Mouse (Mus musculus): ENCODE measurements around the gene Gm10491. TPM values are rescaled to one million over a fixed set of nuclear protein-coding genes. Genes with fewer than 3 reads are reported as not detected.

Gm10491 gene
- polyA plus RNA-seq (2012; rRNA removed): not detected in 2 replicates

- Histone ChIP-seq H3K36me3 (ENCODE audit: control insufficient read depth, insufficient read depth, low read length) (no peaks in the 10 kb centered on the region), H3K27ac (ENCODE audit: control insufficient read depth, insufficient read depth, low read length) (no peak within 1 kb of the TSS), H3K4me3 (ENCODE audit: control insufficient read depth, insufficient read depth, low read length) (no peak within 1 kb of the TSS), H3K4me1 (replicated peaks; ENCODE audit: control insufficient read depth, insufficient read depth, low read length) (no peaks in the 10 kb centered on the region), H3K27me3 (ENCODE audit: control insufficient read depth, insufficient read depth, low read length) (no peaks in the 10 kb centered on the region)
- no peak for DNase-seq
- TF ChIP-seq CTCF (IDR thresholded peaks at IDR 0.05; ENCODE audit: borderline replicate concordance, control insufficient read depth, extremely low read depth, insufficient read depth, low read length, poor library complexity) (no peak), POLR2A (IDR thresholded peaks at IDR 0.05; ENCODE audit: control insufficient read depth, extremely low read depth, insufficient read depth, low read length, poor library complexity) (no peak)
- WGBS: 100% methylated on average over 5 of the region's 5 CpGs
Measured at GRCm38 (mm10) chrX:7907735-7908134, at the start of gene Gm10491. Gene Gm10491, minus strand, starts transcription at chrX:7907835.

GRCm38 (mm10) chrX:7950091-7950490, 42.5 kb upstream of the Gm10491 start:
- no peak for TF ChIP-seq CTCF (IDR thresholded peaks at IDR 0.05; ENCODE audit: borderline replicate concordance, control insufficient read depth, extremely low read depth, insufficient read depth, low read length, poor library complexity)
- Histone ChIP-seq H3K27ac (ENCODE audit: control insufficient read depth, insufficient read depth, low read length) (no peak overlapping the region), H3K36me3 (ENCODE audit: control insufficient read depth, insufficient read depth, low read length) (no peaks in the 10 kb centered on the region), H3K4me3 (ENCODE audit: control insufficient read depth, insufficient read depth, low read length) (no peak overlapping the region), H3K27me3 (ENCODE audit: control insufficient read depth, insufficient read depth, low read length) (no peaks in the 10 kb centered on the region), H3K4me1 (replicated peaks; ENCODE audit: control insufficient read depth, insufficient read depth, low read length) (peaks cover 12% of the 10 kb centered on the region)
- WGBS: 96% methylated on average over 7 of the region's 7 CpGs
- DNase-seq: no peak

GRCm38 (mm10) chrX:7947900-7948492, 40.4 kb upstream of the Gm10491 start:
- H3K4me1 ChIP-seq (replicated peaks; ENCODE audit: control insufficient read depth, insufficient read depth, low read length): peaks cover 12% of the 10 kb centered on the region
- 4% methylated on average over 38 of the region's 38 CpGs for WGBS
- TF ChIP-seq POLR2A (IDR thresholded peaks at IDR 0.05; ENCODE audit: control insufficient read depth, extremely low read depth, insufficient read depth, low read length, poor library complexity) (no peak), CTCF (IDR thresholded peaks at IDR 0.05; ENCODE audit: borderline replicate concordance, control insufficient read depth, extremely low read depth, insufficient read depth, low read length, poor library complexity) (no peak)
- H3K27me3 ChIP-seq (ENCODE audit: control insufficient read depth, insufficient read depth, low read length): no peaks in the 10 kb centered on the region
- no peak overlapping the region for H3K27ac ChIP-seq (ENCODE audit: control insufficient read depth, insufficient read depth, low read length)
- H3K4me3 ChIP-seq (ENCODE audit: control insufficient read depth, insufficient read depth, low read length): peak overlapping the region; percentile 80
- no peaks in the 10 kb centered on the region for H3K36me3 ChIP-seq (ENCODE audit: control insufficient read depth, insufficient read depth, low read length)
- peak; percentile 72 for DNase-seq

GRCm38 (mm10) chrX:7947108-7947899, 39.7 kb upstream of the Gm10491 start, which contains the start of gene Hdac6:
Gene Hdac6, minus strand, starts transcription at chrX:7947889.
- DNase-seq: peak; percentile 3
- Histone ChIP-seq H3K4me3 (ENCODE audit: control insufficient read depth, insufficient read depth, low read length) (peak within 1 kb of the TSS; percentile 80), H3K36me3 (ENCODE audit: control insufficient read depth, insufficient read depth, low read length) (no peaks in the 10 kb centered on the region), H3K27ac (ENCODE audit: control insufficient read depth, insufficient read depth, low read length) (no peak within 1 kb of the TSS), H3K27me3 (ENCODE audit: control insufficient read depth, insufficient read depth, low read length) (no peaks in the 10 kb centered on the region), H3K4me1 (replicated peaks; ENCODE audit: control insufficient read depth, insufficient read depth, low read length) (peaks cover 12% of the 10 kb centered on the region)
- TF ChIP-seq CTCF (IDR thresholded peaks at IDR 0.05; ENCODE audit: borderline replicate concordance, control insufficient read depth, extremely low read depth, insufficient read depth, low read length, poor library complexity) (no peak), POLR2A (IDR thresholded peaks at IDR 0.05; ENCODE audit: control insufficient read depth, extremely low read depth, insufficient read depth, low read length, poor library complexity) (no peak)
- WGBS: 3% methylated on average over 32 of the region's 37 CpGs

- Histone ChIP-seq H3K27me3 (ENCODE audit: control insufficient read depth, insufficient read depth, low read length) (no peaks in the 10 kb centered on the region), H3K36me3 (ENCODE audit: control insufficient read depth, insufficient read depth, low read length) (no peaks in the 10 kb centered on the region), H3K27ac (ENCODE audit: control insufficient read depth, insufficient read depth, low read length) (no peak overlapping the region), H3K4me1 (replicated peaks; ENCODE audit: control insufficient read depth, insufficient read depth, low read length) (peaks cover 12% of the 10 kb centered on the region), H3K4me3 (ENCODE audit: control insufficient read depth, insufficient read depth, low read length) (no peak overlapping the region)
- DNase-seq: no peak
- 95% methylated on average over 8 of the region's 8 CpGs for WGBS
- TF ChIP-seq CTCF (IDR thresholded peaks at IDR 0.05; ENCODE audit: borderline replicate concordance, control insufficient read depth, extremely low read depth, insufficient read depth, low read length, poor library complexity) (no peak), POLR2A (IDR thresholded peaks at IDR 0.05; ENCODE audit: control insufficient read depth, extremely low read depth, insufficient read depth, low read length, poor library complexity) (no peak)
Measured at GRCm38 (mm10) chrX:7945618-7946017, 38.0 kb upstream of the Gm10491 start.

GRCm38 (mm10) chrX:7937667-7938066, 30.0 kb upstream of the Gm10491 start:
- Histone ChIP-seq H3K4me1 (replicated peaks; ENCODE audit: control insufficient read depth, insufficient read depth, low read length) (no peaks in the 10 kb centered on the region), H3K36me3 (ENCODE audit: control insufficient read depth, insufficient read depth, low read length) (no peaks in the 10 kb centered on the region), H3K27ac (ENCODE audit: control insufficient read depth, insufficient read depth, low read length) (no peak overlapping the region), H3K27me3 (ENCODE audit: control insufficient read depth, insufficient read depth, low read length) (no peaks in the 10 kb centered on the region), H3K4me3 (ENCODE audit: control insufficient read depth, insufficient read depth, low read length) (no peak overlapping the region)
- WGBS: 95% methylated on average over 6 of the region's 6 CpGs
- TF ChIP-seq CTCF (IDR thresholded peaks at IDR 0.05; ENCODE audit: borderline replicate concordance, control insufficient read depth, extremely low read depth, insufficient read depth, low read length, poor library complexity) (no peak), POLR2A (IDR thresholded peaks at IDR 0.05; ENCODE audit: control insufficient read depth, extremely low read depth, insufficient read depth, low read length, poor library complexity) (no peak)
- DNase-seq: no peak
